Mouse (Mus musculus): Measurements from ENCODE around the gene Dact1.

Dact1 gene

GRCm38 (mm10) chr12:71337025-71337582 is 27.4 kb downstream of the Dact1 start:
- no peak for DNase-seq (ENCODE audit: low spot score in 2 of 2)

- no peak for DNase-seq (ENCODE audit: low spot score in 2 of 2)
These were observed 28.3 kb downstream of the Dact1 start for GRCm38 (mm10) chr12:71337896-71338463.

- no peak for DNase-seq (ENCODE audit: low spot score in 2 of 2)
These were observed 29.6 kb downstream of the Dact1 start for GRCm38 (mm10) chr12:71339142-71339848.

- no peak for DNase-seq (ENCODE audit: low spot score in 2 of 2)
These were observed 32.7 kb downstream of the Dact1 start for GRCm38 (mm10) chr12:71342397-71342796.

GRCm38 (mm10) chr12:71345471-71345870 is 35.8 kb downstream of the Dact1 start:
- no peak for DNase-seq (ENCODE audit: low spot score in 2 of 2)

GRCm38 (mm10) chr12:71346071-71346470 is 36.4 kb downstream of the Dact1 start:
- no peak for DNase-seq (ENCODE audit: low spot score in 2 of 2)

GRCm38 (mm10) chr12:71348401-71348896 is 38.8 kb downstream of the Dact1 start:
- DNase-seq (ENCODE audit: low spot score in 2 of 2), result no peak

- no peak for DNase-seq (ENCODE audit: low spot score in 2 of 2)
These were observed 40.4 kb downstream of the Dact1 start for GRCm38 (mm10) chr12:71350077-71350476.

- DNase-seq (ENCODE audit: low spot score in 2 of 2), result no peak
These were observed 45.0 kb downstream of the Dact1 start for GRCm38 (mm10) chr12:71354656-71355055.

- no peak for DNase-seq (ENCODE audit: low spot score in 2 of 2)
These were observed 45.4 kb downstream of the Dact1 start for GRCm38 (mm10) chr12:71355092-71355491.

- no peak for DNase-seq (ENCODE audit: low spot score in 2 of 2)
These were observed 51.9 kb downstream of the Dact1 start for GRCm38 (mm10) chr12:71361616-71362015.

- DNase-seq (ENCODE audit: low spot score in 2 of 2), result no peak
These were observed 52.7 kb downstream of the Dact1 start for GRCm38 (mm10) chr12:71362425-71362824.

- DNase-seq (ENCODE audit: low spot score in 2 of 2), result no peak
These were observed 54.4 kb downstream of the Dact1 start for GRCm38 (mm10) chr12:71364106-71364505.

- no peak for DNase-seq (ENCODE audit: low spot score in 2 of 2)
These were observed 54.8 kb downstream of the Dact1 start for GRCm38 (mm10) chr12:71364531-71364930.

GRCm38 (mm10) chr12:71365208-71365607 is 55.5 kb downstream of the Dact1 start:
- no peak for DNase-seq (ENCODE audit: low spot score in 2 of 2)

GRCm38 (mm10) chr12:71366175-71366574 is 56.5 kb downstream of the Dact1 start:
- peak in 1 of 2 experiments; percentile 3 for DNase-seq (ENCODE audit: low spot score in 2 of 2)

GRCm38 (mm10) chr12:71368631-71369030 is 58.9 kb downstream of the Dact1 start:
- no peak for DNase-seq (ENCODE audit: low spot score in 2 of 2)

Data from right cerebral cortex, postnatal 36 days (tissue).